Mouse (Mus musculus) G1E (cell line): ENCODE data around the gene Hoxd3.

Experiments used
- CTCF ChIP-seq: IDR thresholded peaks from 2 replicates; pipeline ENCODE4 v1.5.1; 2012; ENCODE audit warnings: low read depth, low read length, inconsistent platforms, mixed read lengths
- TAL1 ChIP-seq: conservative IDR thresholded peaks from 2 replicates; pipeline ENCODE4 v1.6.1; 2012; ENCODE audit warnings: low read depth, low read length, inconsistent platforms, mixed read lengths

DNA sequence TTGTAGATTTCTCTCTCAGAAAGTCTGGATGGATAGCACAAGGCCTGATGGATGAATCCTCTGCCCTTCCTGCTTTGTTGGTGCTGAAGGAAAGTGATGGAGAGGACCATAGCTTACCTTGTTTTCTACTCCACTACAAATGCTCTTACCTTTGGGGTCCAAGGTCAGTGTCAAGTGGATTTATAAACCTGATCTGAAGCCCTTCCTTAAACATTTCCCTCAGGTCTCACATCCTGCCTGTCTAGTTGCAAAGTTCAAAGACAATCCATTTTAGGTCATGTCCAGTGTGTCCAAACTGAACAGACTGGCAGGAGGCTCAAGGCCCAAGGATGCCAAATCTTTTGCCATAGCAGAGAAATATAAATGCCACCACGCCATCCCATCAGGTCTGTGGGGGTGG is 40.1 kb downstream of the Hoxd3 start:
- no peak for TF ChIP-seq CTCF
- TF ChIP-seq TAL1, result no peak
